Mouse (Mus musculus) hindbrain, embryonic 15.5 days (tissue): Measurements from ENCODE around the gene Clk2. TPM values are rescaled to one million over a fixed set of nuclear protein-coding genes. Genes with fewer than 3 reads are reported as not detected.

Experiments used
- ATAC-seq: fragments of 200-750 bp; cut with Nextera tagmentation; 2 replicates; pipeline ENCODE4 v1.8.0; 2017; ENCODE audit warnings: low read depth, moderate number of reproducible peaks, moderate TSS enrichment; ENCODE audit not compliant: low FRiP score
- H3K27ac ChIP-seq: fragments of 300-500 bp; sonication (generic); replicated peaks from 2 replicates; pipeline ENCODE4 v1.5.1; 2015; ENCODE audit warnings: mild to moderate bottlenecking, inconsistent platforms
- H3K27me3 ChIP-seq: fragments of 300-500 bp; sonication (generic); 2 replicates; pipeline ENCODE4 v1.6.1; 2015; ENCODE audit warnings: control low read depth, inconsistent platforms
- H3K36me3 ChIP-seq: fragments of 300-500 bp; sonication (generic); 2 replicates; pipeline ENCODE4 v1.6.1; 2015; ENCODE audit warnings: control low read depth, inconsistent platforms
- H3K4me1 ChIP-seq: fragments of 300-500 bp; sonication (generic); replicated peaks from 2 replicates; pipeline ENCODE4 v1.6.1; 2015; ENCODE audit warnings: control low read depth, inconsistent platforms
- H3K4me2 ChIP-seq: fragments of 300-500 bp; sonication (generic); 2 replicates; pipeline ENCODE4 v1.6.1; 2015; ENCODE audit warnings: moderate library complexity, mild to moderate bottlenecking, inconsistent platforms
- H3K4me3 ChIP-seq: fragments of 300-500 bp; sonication (generic); 2 replicates; pipeline ENCODE4 v1.5.1; 2015; ENCODE audit warnings: mild to moderate bottlenecking, inconsistent platforms
- H3K9ac ChIP-seq: fragments of 300-500 bp; sonication (generic); 2 replicates; pipeline ENCODE4 v1.6.1; 2015; ENCODE audit warnings: inconsistent platforms
- H3K9me3 ChIP-seq: fragments of 300-500 bp; sonication (generic); 2 replicates; pipeline ENCODE4 v1.6.1; 2016; ENCODE audit warnings: control low read depth, inconsistent platforms
- WGBS: fragments of 180-500 bp; shearing (Covaris S2); methylation state at CpG from one replicate; pipeline ENCODE4 v1.1.7; 2015; 5-methylcytosine and 5-hydroxymethylcytosine counted together
- polyA plus RNA-seq: library from polyadenylated mRNA; unstranded; fragments of >200 nt; fragmentation: Nextera tagmentation; extraction: Ambion mirVana; gene quantifications from 2 replicates; pipeline ENCODE4 v1.2.1, GENCODE M21; 2015

The Clk2 gene
- polyA plus RNA-seq, 1 experiment from 2014 or later = 22.6 TPM

DNA sequence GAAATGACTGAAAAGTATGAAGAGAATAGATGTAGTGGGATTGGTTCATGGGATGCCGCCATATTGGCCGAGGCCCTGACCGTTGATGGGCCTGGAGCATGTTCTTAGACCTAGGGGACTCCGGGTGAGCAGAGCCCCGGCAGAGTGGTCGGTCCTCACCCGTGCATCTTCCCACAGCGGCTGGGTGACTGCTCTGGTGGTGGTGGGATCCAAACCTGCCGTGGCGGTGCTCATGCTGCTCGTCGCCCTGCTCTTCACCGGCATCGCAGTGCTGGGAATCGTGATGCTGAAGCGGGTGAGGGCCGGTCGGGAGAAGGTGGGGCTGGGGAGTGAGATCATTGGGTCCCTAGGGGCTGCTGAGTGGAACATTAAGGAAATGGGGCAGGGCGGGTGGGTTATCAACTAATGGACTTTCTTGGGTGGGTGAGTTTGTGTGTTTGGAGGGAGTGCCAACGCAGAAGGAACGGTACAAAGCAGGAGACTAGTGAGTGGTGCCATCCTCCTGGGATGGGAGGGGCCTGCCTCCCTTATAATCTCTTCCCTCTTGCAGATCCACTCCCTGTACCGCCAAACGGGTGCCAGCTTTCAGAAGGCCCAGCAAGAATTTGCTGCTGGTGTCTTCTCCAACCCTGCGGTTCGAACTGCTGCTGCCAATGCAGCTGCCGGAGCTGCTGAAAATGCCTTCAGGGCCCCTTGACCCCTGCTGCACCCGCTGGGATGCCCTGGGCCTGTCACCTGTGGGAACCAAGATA is 17.3 kb downstream of the Clk2 start:
- no peak overlapping the region for H3K4me3 ChIP-seq
- peaks cover 40% of the 10 kb centered on the region for H3K4me1 ChIP-seq
- no peak overlapping the region for H3K9ac ChIP-seq
- no peaks in the 10 kb centered on the region for H3K27me3 ChIP-seq
- 94% methylated on average over 27 of the region's 27 CpGs for WGBS
- no peak for ATAC-seq
- H3K36me3 ChIP-seq = peaks cover 30% of the 10 kb centered on the region
- H3K27ac ChIP-seq = 0 out of 2 replicates have a peak overlapping the region, but pooled peaks have one; percentile 91
- H3K4me2 ChIP-seq = no peak overlapping the region
- H3K9me3 ChIP-seq = no peaks in the 10 kb centered on the region

DNA sequence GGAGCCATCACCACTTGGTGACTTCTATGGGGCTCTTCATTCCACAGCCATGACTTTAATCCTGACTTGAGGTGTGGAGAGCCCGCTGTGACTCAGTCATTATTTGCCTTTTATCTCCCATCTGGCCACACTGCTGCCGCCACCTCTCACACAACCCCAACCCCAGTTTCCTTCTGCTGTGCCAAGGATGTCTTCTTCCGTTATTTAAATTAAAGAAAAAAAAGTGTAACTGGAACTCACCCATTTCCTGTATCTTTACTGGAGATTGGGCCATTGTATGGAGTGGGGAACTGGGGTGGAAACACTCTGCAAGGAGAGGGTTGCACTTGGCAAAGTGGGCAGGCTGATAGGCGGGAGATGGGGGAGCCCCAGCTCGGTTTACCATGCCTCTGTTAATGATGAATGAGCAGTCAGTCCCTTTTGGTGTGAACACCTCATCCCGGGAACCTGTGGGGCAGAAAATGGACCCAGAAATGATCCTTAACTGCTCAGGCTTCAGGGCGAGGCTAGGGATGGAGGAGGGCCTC is 18.0 kb downstream of the Clk2 start:
- H3K9ac ChIP-seq = no peak overlapping the region; the same call in 1 of the 2 replicates
- H3K4me2 ChIP-seq = peak overlapping the region; percentile 87
- no peaks in the 10 kb centered on the region for H3K9me3 ChIP-seq
- WGBS = 53% methylated on average over 7 of the region's 7 CpGs
- peak overlapping the region; percentile 53 for H3K4me3 ChIP-seq
- H3K27me3 ChIP-seq = no peaks in the 10 kb centered on the region
- H3K36me3 ChIP-seq = peaks cover 30% of the 10 kb centered on the region
- peaks cover 40% of the 10 kb centered on the region for H3K4me1 ChIP-seq
- ATAC-seq = peak; percentile 24; the same call in 1 of the 2 replicates
- H3K27ac ChIP-seq = peak overlapping the region; percentile 91

DNA sequence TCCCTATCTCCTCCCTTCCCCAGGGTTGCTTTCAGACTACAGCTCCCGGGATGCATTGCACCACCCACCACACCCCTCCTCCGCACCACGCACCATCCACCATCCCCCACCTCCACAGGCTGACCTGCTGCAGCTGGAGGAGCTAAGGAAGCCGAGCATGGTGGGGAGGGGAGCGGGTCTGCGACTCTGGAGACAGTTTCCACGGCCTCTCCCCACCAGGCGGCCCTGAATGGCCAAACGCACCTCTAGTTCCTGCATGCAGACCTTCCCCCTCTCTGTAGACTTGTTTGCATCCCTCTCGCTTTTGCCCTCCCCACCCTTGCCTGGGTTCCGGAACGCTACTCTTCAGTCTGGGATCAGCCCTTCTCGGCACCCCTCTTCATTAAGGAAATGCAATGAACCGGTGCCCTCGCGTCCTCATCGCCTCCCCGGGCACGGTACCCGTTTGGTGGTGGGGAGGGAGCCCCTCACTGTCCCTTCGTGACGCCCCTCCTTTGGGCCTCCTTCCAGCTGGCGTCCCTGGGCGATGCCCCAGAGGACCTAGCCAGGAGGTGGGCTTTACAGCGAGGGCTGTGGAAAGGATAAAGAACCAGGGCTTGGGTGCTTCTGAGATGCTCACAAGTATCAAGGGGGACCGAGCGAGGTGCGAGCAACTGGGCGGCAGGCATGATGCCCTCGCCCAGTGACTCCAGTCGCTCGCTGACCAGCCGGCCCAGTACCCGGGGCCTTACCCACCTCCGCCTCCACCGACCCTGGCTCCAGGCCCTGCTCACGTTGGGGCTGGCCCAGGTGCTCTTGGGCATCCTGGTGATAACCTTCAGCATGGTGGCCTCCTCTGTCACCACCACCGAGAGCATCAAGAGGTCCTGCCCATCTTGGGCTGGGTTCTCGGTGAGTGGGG is 18.7 kb downstream of the Clk2 start, which contains the start of gene Fam189b:
TSS of gene Fam189b (plus strand) at position 86 of the 901 bp plus-strand sequence.
- Histone ChIP-seq H3K4me3 (peak within 1 kb of the TSS; percentile 53), H3K4me1 (peaks cover 35% of the 10 kb centered on the region), H3K9ac (peak within 1 kb of the TSS; percentile 82), H3K4me2 (peak within 1 kb of the TSS; percentile 87), H3K27me3 (no peaks in the 10 kb centered on the region), H3K27ac (peak within 1 kb of the TSS; percentile 91), H3K36me3 (peaks cover 35% of the 10 kb centered on the region), H3K9me3 (no peaks in the 10 kb centered on the region)
- 6% methylated on average over 39 of the region's 39 CpGs for WGBS
- peak; percentile 93 for ATAC-seq

DNA sequence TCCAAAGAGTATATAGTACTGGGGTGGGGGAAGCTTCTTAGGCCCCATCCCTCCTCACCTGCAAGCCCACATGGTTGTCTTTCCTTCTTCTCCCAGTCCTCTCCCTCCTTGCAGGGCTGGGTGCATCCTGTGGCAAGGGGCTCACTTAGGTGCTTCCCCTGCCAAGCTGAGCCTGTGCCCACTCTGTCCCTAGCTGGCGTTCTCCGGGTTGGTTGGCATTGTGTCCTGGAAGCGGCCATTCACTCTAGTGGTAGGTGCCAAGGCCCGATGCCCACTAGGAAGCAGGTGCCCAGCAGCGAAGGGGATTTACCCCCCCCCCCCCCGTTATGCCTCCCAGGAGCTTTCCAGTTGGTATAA is 19.3 kb downstream of the Clk2 start:
- Histone ChIP-seq H3K36me3 (peaks cover 39% of the 10 kb centered on the region), H3K4me3 (peak overlapping the region; percentile 53), H3K4me2 (peak overlapping the region; percentile 87), H3K27me3 (no peaks in the 10 kb centered on the region), H3K27ac (peak overlapping the region; percentile 91), H3K9ac (peak overlapping the region; percentile 82), H3K4me1 (peaks cover 29% of the 10 kb centered on the region), H3K9me3 (no peaks in the 10 kb centered on the region)
- ATAC-seq = peak; percentile 6; the same call in 1 of the 2 replicates
- 59% methylated on average over 6 of the region's 6 CpGs for WGBS

DNA sequence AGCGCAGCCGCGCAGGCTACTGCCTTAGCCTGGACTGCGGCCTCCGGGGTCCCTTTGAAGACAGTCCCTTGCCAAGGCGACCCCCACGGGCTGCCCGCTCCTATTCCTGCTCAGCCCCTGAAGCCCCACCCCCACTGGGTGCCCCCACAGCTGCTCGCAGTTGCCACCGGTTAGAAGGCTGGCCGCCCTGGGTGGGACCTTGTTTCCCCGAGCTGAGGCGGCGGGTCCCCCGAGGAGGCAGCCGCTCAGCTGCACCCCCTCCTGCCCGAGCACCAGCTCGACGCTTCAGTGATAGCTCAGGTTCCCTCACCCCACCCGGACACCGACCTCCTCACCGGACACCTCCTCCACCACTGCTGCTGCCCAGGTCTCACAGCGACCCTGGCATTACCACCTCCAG is 22.6 kb downstream of the Clk2 start:
- Histone ChIP-seq H3K27ac (no peak overlapping the region), H3K4me1 (peaks cover 25% of the 10 kb centered on the region), H3K27me3 (no peaks in the 10 kb centered on the region), H3K9ac (no peak overlapping the region), H3K9me3 (no peaks in the 10 kb centered on the region), H3K4me2 (no peak overlapping the region), H3K4me3 (no peak overlapping the region), H3K36me3 (peaks cover 9% of the 10 kb centered on the region)
- no peak for ATAC-seq
- 36% methylated on average over 23 of the region's 23 CpGs for WGBS

DNA sequence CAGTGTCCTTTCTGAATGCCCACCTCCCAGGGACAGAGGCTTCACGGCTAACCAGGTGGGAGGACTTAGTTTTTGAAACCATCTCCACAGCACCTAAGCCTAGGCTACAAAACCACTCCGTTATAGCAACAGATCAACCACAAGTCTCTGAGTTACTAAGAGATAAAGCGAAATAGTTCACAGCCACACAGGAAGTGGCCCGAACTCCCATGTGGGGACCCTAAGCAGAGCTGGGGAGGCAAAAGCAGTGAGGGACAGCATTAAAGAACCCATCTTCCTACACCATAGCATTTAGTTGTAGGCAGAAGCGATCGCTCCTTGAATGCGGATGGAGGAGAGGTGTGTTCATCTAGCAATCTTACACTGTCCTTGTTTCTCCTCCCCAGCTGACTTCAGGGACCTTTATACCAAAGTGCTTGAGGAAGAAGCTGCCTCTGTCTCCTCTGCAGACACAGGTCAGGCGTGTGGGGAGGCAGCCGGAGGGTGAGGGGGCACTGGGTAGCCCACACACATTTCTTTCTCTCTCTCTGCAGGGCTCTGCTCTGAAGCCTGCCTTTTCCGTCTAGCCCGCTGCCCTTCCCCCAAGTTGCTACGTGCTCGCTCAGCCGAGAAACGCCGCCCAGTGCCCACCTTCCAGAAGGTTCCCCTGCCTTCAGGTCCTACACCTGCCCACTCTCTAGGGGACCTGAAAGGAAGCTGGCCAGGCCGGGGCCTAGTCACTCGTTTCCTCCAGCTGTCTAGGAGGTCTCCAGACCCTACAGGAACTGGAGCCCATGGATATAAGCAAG is 23.3 kb downstream of the Clk2 start:
- Histone ChIP-seq H3K9me3 (no peaks in the 10 kb centered on the region), H3K4me1 (peaks cover 22% of the 10 kb centered on the region), H3K36me3 (peaks cover 9% of the 10 kb centered on the region), H3K27me3 (no peaks in the 10 kb centered on the region), H3K4me2 (no peak overlapping the region), H3K27ac (no peak overlapping the region), H3K9ac (no peak overlapping the region), H3K4me3 (no peak overlapping the region)
- 63% methylated on average over 18 of the region's 18 CpGs for WGBS
- no peak for ATAC-seq

DNA sequence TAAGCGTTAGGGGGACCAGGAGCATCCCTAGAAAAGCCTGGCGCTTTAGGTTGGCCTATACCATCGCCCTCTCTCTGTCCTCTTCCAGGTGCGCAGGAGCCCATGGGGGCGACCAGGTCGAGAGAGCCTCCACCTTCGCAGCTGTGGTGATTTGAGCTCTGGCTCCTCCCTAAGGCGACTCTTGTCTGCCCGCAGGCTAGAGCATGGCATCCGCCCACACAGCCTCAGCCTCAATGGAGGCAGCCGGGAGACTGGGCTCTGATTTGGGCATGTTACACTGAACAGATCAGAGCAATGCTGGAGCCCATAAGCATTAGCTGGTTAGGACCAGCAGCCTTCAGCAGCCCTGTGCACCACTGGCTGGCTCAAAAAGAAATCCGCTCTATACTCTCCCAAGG is 23.9 kb downstream of the Clk2 start:
- Histone ChIP-seq H3K27ac (no peak overlapping the region), H3K9me3 (no peaks in the 10 kb centered on the region), H3K36me3 (peaks cover 9% of the 10 kb centered on the region), H3K9ac (no peak overlapping the region), H3K4me1 (peaks cover 19% of the 10 kb centered on the region), H3K4me3 (no peak overlapping the region), H3K27me3 (no peaks in the 10 kb centered on the region), H3K4me2 (no peak overlapping the region)
- 62% methylated on average over 12 of the region's 12 CpGs for WGBS
- ATAC-seq = no peak

DNA sequence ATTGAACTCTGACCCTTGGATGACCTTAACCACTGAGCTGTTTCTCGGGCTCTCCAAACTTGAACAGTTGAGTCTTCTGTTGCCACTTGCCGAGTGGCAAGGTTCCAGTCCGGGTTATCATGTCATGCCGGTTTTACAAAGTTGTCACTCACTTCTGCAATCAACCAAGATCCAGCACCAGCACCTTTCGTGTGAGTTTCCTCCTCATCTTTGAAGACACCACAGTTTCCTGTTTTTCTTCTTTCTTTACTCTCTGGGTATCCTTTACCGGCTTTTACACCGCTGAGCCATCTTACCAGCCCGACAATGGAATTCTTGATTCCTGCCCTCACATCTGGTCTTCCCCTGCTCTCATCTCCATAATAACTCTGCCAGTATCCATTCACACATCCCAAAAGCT is 25.8 kb downstream of the Clk2 start:
- Histone ChIP-seq H3K27me3 (no peaks in the 10 kb centered on the region), H3K4me3 (no peak overlapping the region), H3K9me3 (no peaks in the 10 kb centered on the region), H3K27ac (no peak overlapping the region), H3K4me2 (no peak overlapping the region), H3K9ac (no peak overlapping the region), H3K36me3 (peaks cover 9% of the 10 kb centered on the region), H3K4me1 (no peaks in the 10 kb centered on the region)
- ATAC-seq = no peak
- WGBS = 90% methylated on average over 8 of the region's 8 CpGs

DNA sequence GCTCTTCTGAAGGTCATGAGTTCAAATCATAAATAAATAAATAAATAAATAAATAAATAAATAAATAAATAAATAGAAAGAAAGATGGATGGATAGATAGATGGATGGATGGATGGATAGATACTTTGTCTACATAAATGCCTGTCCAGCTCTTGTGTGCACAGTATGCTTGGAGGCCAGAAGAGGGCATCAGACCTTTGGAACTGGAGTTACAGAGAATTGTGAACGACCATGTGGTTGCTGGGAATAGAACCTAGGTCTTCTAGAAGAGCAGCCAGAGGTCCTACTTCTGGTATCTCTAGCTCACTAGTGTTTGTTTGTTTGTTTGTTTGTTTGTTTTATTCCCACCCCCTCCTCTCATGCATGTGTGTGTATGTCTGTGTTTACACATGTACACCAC is 28.8 kb downstream of the Clk2 start:
- peaks cover 8% of the 10 kb centered on the region for H3K4me1 ChIP-seq

DNA sequence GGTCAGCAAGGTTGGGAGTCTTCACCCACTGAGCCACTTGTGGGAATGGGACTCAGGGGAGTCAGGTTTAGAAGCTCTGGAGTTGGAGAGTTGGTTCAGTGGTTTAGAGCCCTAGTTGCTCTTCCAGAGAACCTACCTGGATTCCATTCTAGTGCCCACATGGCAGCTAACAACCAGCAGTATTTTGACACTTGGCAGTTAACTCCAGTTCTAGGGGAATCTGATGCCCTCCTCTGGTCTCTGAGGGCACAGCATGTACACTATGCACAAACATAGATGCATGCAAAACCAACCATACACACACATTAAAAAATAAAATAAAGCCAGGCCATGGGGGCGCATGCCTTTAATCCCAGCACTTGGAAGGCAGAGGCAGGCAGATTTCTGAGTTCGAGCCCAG is 29.3 kb downstream of the Clk2 start:
- no peak overlapping the region for H3K4me3 ChIP-seq
- H3K4me1 ChIP-seq = peaks cover 8% of the 10 kb centered on the region
- no peaks in the 10 kb centered on the region for H3K9me3 ChIP-seq
- no peak for ATAC-seq
- no peaks in the 10 kb centered on the region for H3K27me3 ChIP-seq
- H3K27ac ChIP-seq = no peak overlapping the region
- no peak overlapping the region for H3K4me2 ChIP-seq
- H3K36me3 ChIP-seq = no peaks in the 10 kb centered on the region; the same call in 1 of the 2 replicates
- H3K9ac ChIP-seq = no peak overlapping the region
- WGBS = 88% methylated on average over 2 of the region's 2 CpGs

More for the DNA sequence above, 28.8 kb downstream of the Clk2 start:
- no peak overlapping the region for H3K4me3 ChIP-seq
- peaks cover 3% of the 10 kb centered on the region for H3K36me3 ChIP-seq
- no peaks in the 10 kb centered on the region for H3K9me3 ChIP-seq
- no peak for ATAC-seq
- H3K9ac ChIP-seq = no peak overlapping the region
- H3K4me2 ChIP-seq = no peak overlapping the region
- WGBS = 65% methylated on average over 1 of the region's 1 CpGs
- no peaks in the 10 kb centered on the region for H3K27me3 ChIP-seq
- no peak overlapping the region for H3K27ac ChIP-seq
